Mouse (Mus musculus) CD4-positive, CD25-positive, alpha-beta regulatory T cell, adult 4 months (primary cell): ENCODE measurements around the gene Olfr1136. TPM values are rescaled to one million over a fixed set of nuclear protein-coding genes. Genes with fewer than 3 reads are reported as not detected.

Experiments
- ATAC-seq: one replicate; pipeline ENCODE4 v1.8.0; 2017
- polyA plus RNA-seq, 2 experiments: library from polyadenylated mRNA; unstranded; fragments of 100-300 nt; shearing (Covaris generic); gene quantifications; one replicate each; pipeline ENCODE4 v1.2.1; 2017

Gene Olfr1136
- polyA plus RNA-seq: not detected

GRCm38 (mm10) chr2:87693847-87694246, at the start of gene Olfr1136:
Olfr1136 (minus strand) TSS chr2:87693947.
- no peak for ATAC-seq

GRCm38 (mm10) chr2:87743452-87743851, 49.7 kb upstream of the Olfr1136 start, which contains the start of gene Olfr1140:
Olfr1140 (plus strand) TSS chr2:87743752.
- no peak for ATAC-seq

GRCm38 (mm10) chr2:87739878-87740277, 46.1 kb upstream of the Olfr1136 start, which contains the start of gene Olfr1138:
Olfr1138 (minus strand) TSS chr2:87739978.
- ATAC-seq: no peak

GRCm38 (mm10) chr2:87713079-87713478, 19.3 kb upstream of the Olfr1136 start, which contains the start of gene Olfr1137:
Olfr1137 (minus strand) TSS chr2:87713179.
- no peak for ATAC-seq

GRCm38 (mm10) chr2:87673564-87673963, 20.2 kb downstream of the Olfr1136 start, which contains the start of gene Olfr1135:
Olfr1135 (minus strand) TSS chr2:87673664.
- ATAC-seq: no peak

- ATAC-seq: no peak
Observed at GRCm38 (mm10) chr2:87658360-87658759, 35.4 kb downstream of the Olfr1136 start, which contains the start of gene Olfr1134. Olfr1134 (minus strand) TSS chr2:87658460.

- ATAC-seq: no peak
Observed at GRCm38 (mm10) chr2:87647274-87647673, 46.5 kb downstream of the Olfr1136 start, which contains the start of gene Olfr1133. Olfr1133 (minus strand) TSS chr2:87647374.

Other genes with a start within 250 kb of the Olfr1136 start
- gene Olfr1126, start 240.0 kb downstream of the Olfr1136 start, polyA plus RNA-seq: not detected
- gene Pramel7, start 196.9 kb downstream of the Olfr1136 start, polyA plus RNA-seq: not detected
- gene Pramel6, start 187.4 kb downstream of the Olfr1136 start, polyA plus RNA-seq: not detected
- not detected for gene Olfr153, start 162.2 kb downstream of the Olfr1136 start, polyA plus RNA-seq
- gene Olfr1128, start 148.4 kb downstream of the Olfr1136 start, polyA plus RNA-seq: not detected
- gene Olfr1129, start 120.0 kb downstream of the Olfr1136 start, polyA plus RNA-seq: not detected
- gene Olfr1130, start 87.7 kb downstream of the Olfr1136 start, polyA plus RNA-seq: not detected
- not detected for gene Olfr1131, start 66.8 kb downstream of the Olfr1136 start, polyA plus RNA-seq
- gene Olfr1132, start 56.4 kb downstream of the Olfr1136 start, polyA plus RNA-seq: not detected
- not detected for gene Olfr1133, start 46.6 kb downstream of the Olfr1136 start, polyA plus RNA-seq
- not detected for gene Olfr1134, start 35.5 kb downstream of the Olfr1136 start, polyA plus RNA-seq
- not detected for gene Olfr1135, start 20.3 kb downstream of the Olfr1136 start, polyA plus RNA-seq
- gene Olfr1137, start 19.2 kb upstream of the Olfr1136 start, polyA plus RNA-seq: not detected
- gene Olfr1138, start 46.0 kb upstream of the Olfr1136 start, polyA plus RNA-seq: not detected
- not detected for gene Olfr1140, start 49.8 kb upstream of the Olfr1136 start, polyA plus RNA-seq
- gene Olfr1141, start 60.0 kb upstream of the Olfr1136 start, polyA plus RNA-seq: not detected
- gene Olfr152, start 85.5 kb upstream of the Olfr1136 start, polyA plus RNA-seq: not detected
- not detected for gene Olfr1143, start 106.6 kb upstream of the Olfr1136 start, polyA plus RNA-seq
- not detected for gene Olfr1145, start 115.9 kb upstream of the Olfr1136 start, polyA plus RNA-seq
- gene Olfr1148, start 136.6 kb upstream of the Olfr1136 start, polyA plus RNA-seq: not detected
- gene Olfr1150-ps1, start 150.0 kb upstream of the Olfr1136 start, polyA plus RNA-seq: not detected
- not detected for gene Olfr1151, start 161.9 kb upstream of the Olfr1136 start, polyA plus RNA-seq
- gene Olfr1152, start 172.5 kb upstream of the Olfr1136 start, polyA plus RNA-seq: under 1 TPM in 1 of 2 experiments, not detected in 1; 0.08 TPM
- gene Olfr1153, start 201.0 kb upstream of the Olfr1136 start, polyA plus RNA-seq: under 1 TPM in 1 of 2 experiments, not detected in 1; 0.34 TPM
- not detected for gene Olfr1154, start 211.2 kb upstream of the Olfr1136 start, polyA plus RNA-seq